Mouse (Mus musculus): ENCODE results near the gene Mtmr3.

Gene Mtmr3

GRCm38 (mm10) chr11:4522142-4522664, 72.5 kb downstream of the Mtmr3 start:
- DNase-seq (ENCODE audit: low read depth, low spot score): no peak

- no peak for DNase-seq (ENCODE audit: low read depth, low spot score)
These were observed 75.7 kb downstream of the Mtmr3 start for GRCm38 (mm10) chr11:4518981-4519380.

GRCm38 (mm10) chr11:4507421-4507820, 87.2 kb downstream of the Mtmr3 start:
- no peak for DNase-seq (ENCODE audit: low read depth, low spot score)

GRCm38 (mm10) chr11:4506486-4506885, 88.2 kb downstream of the Mtmr3 start:
- no peak for DNase-seq (ENCODE audit: low read depth, low spot score)

GRCm38 (mm10) chr11:4502206-4502605, 92.5 kb downstream of the Mtmr3 start:
- no peak for DNase-seq (ENCODE audit: low read depth, low spot score)

GRCm38 (mm10) chr11:4500826-4501225, 93.8 kb downstream of the Mtmr3 start:
- no peak for DNase-seq (ENCODE audit: low read depth, low spot score)

GRCm38 (mm10) chr11:4500261-4500660, 94.4 kb downstream of the Mtmr3 start:
- DNase-seq (ENCODE audit: low read depth, low spot score): no peak

- no peak for DNase-seq (ENCODE audit: low read depth, low spot score)
These were observed 95.2 kb downstream of the Mtmr3 start for GRCm38 (mm10) chr11:4499456-4499855.

- DNase-seq (ENCODE audit: low read depth, low spot score): no peak
These were observed 95.9 kb downstream of the Mtmr3 start for GRCm38 (mm10) chr11:4498774-4499173.

GRCm38 (mm10) chr11:4497501-4498118, 97.1 kb downstream of the Mtmr3 start:
- DNase-seq (ENCODE audit: low read depth, low spot score): no peak

- DNase-seq (ENCODE audit: low read depth, low spot score): no peak
These were observed 99.6 kb downstream of the Mtmr3 start for GRCm38 (mm10) chr11:4495021-4495540.

- DNase-seq (ENCODE audit: low read depth, low spot score): no peak
These were observed 105.5 kb downstream of the Mtmr3 start for GRCm38 (mm10) chr11:4489207-4489606.

GRCm38 (mm10) chr11:4488798-4489197, 105.9 kb downstream of the Mtmr3 start:
- DNase-seq (ENCODE audit: low read depth, low spot score): no peak

- DNase-seq (ENCODE audit: low read depth, low spot score): no peak
These were observed 106.3 kb downstream of the Mtmr3 start for GRCm38 (mm10) chr11:4488367-4488766.

- no peak for DNase-seq (ENCODE audit: low read depth, low spot score)
These were observed 107.2 kb downstream of the Mtmr3 start for GRCm38 (mm10) chr11:4487401-4487965.

GRCm38 (mm10) chr11:4484541-4484940, 110.1 kb downstream of the Mtmr3 start:
- no peak for DNase-seq (ENCODE audit: low read depth, low spot score)

- no peak for DNase-seq (ENCODE audit: low read depth, low spot score)
These were observed 112.0 kb downstream of the Mtmr3 start for GRCm38 (mm10) chr11:4482641-4483040.

- no peak for DNase-seq (ENCODE audit: low read depth, low spot score)
These were observed 118.4 kb downstream of the Mtmr3 start for GRCm38 (mm10) chr11:4476184-4476697.

GRCm38 (mm10) chr11:4472464-4473179, 122.0 kb downstream of the Mtmr3 start:
- DNase-seq (ENCODE audit: low read depth, low spot score): no peak

- DNase-seq (ENCODE audit: low read depth, low spot score): no peak
These were observed 122.9 kb downstream of the Mtmr3 start for GRCm38 (mm10) chr11:4471734-4472133.

GRCm38 (mm10) chr11:4471251-4471650, 123.4 kb downstream of the Mtmr3 start:
- DNase-seq (ENCODE audit: low read depth, low spot score): no peak

GRCm38 (mm10) chr11:4469091-4469490, 125.6 kb downstream of the Mtmr3 start:
- no peak for DNase-seq (ENCODE audit: low read depth, low spot score)
